Mouse (Mus musculus): ENCODE measurements around the gene Klhl7.

GRCm38 (mm10) chr5:24124175-24124574 lies 23.8 kb downstream of the Klhl7 start:
- TF ChIP-seq EP300 (IDR thresholded peaks at IDR 0.05; ENCODE audit: low read depth) (no peak), CTCF (IDR thresholded peaks at IDR 0.05; ENCODE audit: low read depth) (no peak)

Data from heart, postnatal 0 days (tissue).